Mouse (Mus musculus) small intestine, adult 2 months (tissue): ENCODE results near the gene Slc25a47. TPM values are rescaled to one million over a fixed set of nuclear protein-coding genes. Genes with fewer than 3 reads are reported as not detected.

Source experiments
- H3K27ac ChIP-seq: fragments of 200-500 bp; 2 replicates; pipeline ENCODE4 v1.5.1; 2012; ENCODE audit warnings: low read depth, low read length, control low read depth, inconsistent platforms; ENCODE audit not compliant: insufficient read depth
- H3K27me3 ChIP-seq: fragments of 200-500 bp; 2 replicates; pipeline ENCODE4 v1.6.1; 2012; ENCODE audit warnings: mild to moderate bottlenecking, moderate library complexity, low read length, inconsistent platforms; ENCODE audit not compliant: control insufficient read depth, insufficient read depth
- H3K36me3 ChIP-seq: fragments of 200-500 bp; 2 replicates; pipeline ENCODE4 v1.6.1; 2012; ENCODE audit warnings: mild to moderate bottlenecking, low read length, control low read depth, inconsistent platforms; ENCODE audit not compliant: control insufficient read depth, insufficient read depth
- H3K4me1 ChIP-seq: fragments of 200-500 bp; 2 replicates; pipeline ENCODE4 v1.6.1; 2012; ENCODE audit warnings: low read length, inconsistent platforms, mixed read lengths; ENCODE audit not compliant: control insufficient read depth, insufficient read depth, insufficient read length
- H3K4me3 ChIP-seq: fragments of 200-500 bp; 2 replicates; pipeline ENCODE4 v1.5.1; 2012; ENCODE audit warnings: low read depth, mild to moderate bottlenecking, control low read depth, inconsistent platforms, low read length, moderate library complexity
- CTCF ChIP-seq: fragments of 200-500 bp; IDR thresholded peaks from 2 replicates; pipeline ENCODE4 v1.5.1; 2012; ENCODE audit warnings: low read depth, mild to moderate bottlenecking, control low read depth, inconsistent platforms, low read length, moderate library complexity, mixed read lengths; ENCODE audit not compliant: insufficient replicate concordance, insufficient read length; ENCODE audit errors: extremely low read depth
- POLR2A ChIP-seq: fragments of 200-500 bp; IDR thresholded peaks from 2 replicates; pipeline ENCODE4 v1.6.1; 2012; ENCODE audit warnings: low read depth, mild to moderate bottlenecking, control low read depth, inconsistent platforms, low read length, moderate library complexity
- WGBS: fragments of 180-500 bp; shearing (Covaris S2); methylation state at CpG from one replicate; pipeline ENCODE4 v1.1.7; 2018; 5-methylcytosine and 5-hydroxymethylcytosine counted together
- polyA plus RNA-seq: library from polyadenylated mRNA; depleted of rRNA; stranded (reverse); fragments of >200 nt; gene quantifications from 2 replicates; pipeline ENCODE4 v1.2.3, GENCODE M21; 2012; rRNA removed

Gene Slc25a47
- polyA plus RNA-seq, 1 experiment = 7.9 TPM

- Histone ChIP-seq H3K27ac (no peak overlapping the region), H3K36me3 (no peaks in the 10 kb centered on the region), H3K4me1 (no peaks in the 10 kb centered on the region), H3K4me3 (no peak overlapping the region), H3K27me3 (no peaks in the 10 kb centered on the region)
- 83% methylated on average over 14 of the region's 14 CpGs for WGBS
- TF ChIP-seq POLR2A = no peak
- no peak for TF ChIP-seq CTCF
Measured at GRCm38 (mm10) chr12:108905620-108906302, 69.9 kb downstream of the Slc25a47 start.

- TF ChIP-seq CTCF = no peak
- TF ChIP-seq POLR2A = no peak
- H3K27ac ChIP-seq = no peak overlapping the region
- 88% methylated on average over 12 of the region's 12 CpGs for WGBS
- peaks cover 3% of the 10 kb centered on the region; the same call in 1 of the 2 replicates for H3K4me1 ChIP-seq
- H3K4me3 ChIP-seq = no peak overlapping the region
- no peaks in the 10 kb centered on the region for H3K36me3 ChIP-seq
- no peaks in the 10 kb centered on the region for H3K27me3 ChIP-seq
Measured at GRCm38 (mm10) chr12:108906398-108906797, 70.6 kb downstream of the Slc25a47 start.

Other genes starting within 250 kb of the Slc25a47 start
- gene Degs2, start 133.7 kb upstream of the Slc25a47 start, polyA plus RNA-seq = 211 and 406 TPM in 2 replicates
- gene Yy1, start 43.1 kb upstream of the Slc25a47 start, polyA plus RNA-seq = 10.5 and 22.4 TPM in 2 replicates
- 4.0 and 4.9 TPM in 2 replicates for gene Slc25a29, start 163 bp upstream of the Slc25a47 start, polyA plus RNA-seq
- gene Wdr25, start 57.6 kb downstream of the Slc25a47 start, polyA plus RNA-seq = 2.3 and 8.8 TPM in 2 replicates
- 49.6 and 65.7 TPM in 2 replicates for gene Wars, start 58.1 kb downstream of the Slc25a47 start, polyA plus RNA-seq
- gene Begain, start 232.2 kb downstream of the Slc25a47 start, polyA plus RNA-seq = 1.7 and 1.9 TPM in 2 replicates